Mouse (Mus musculus) liver, embryonic 15.5 days (tissue): Measurements from ENCODE around the gene Eif4g3. TPM values are rescaled to one million over a fixed set of nuclear protein-coding genes. Genes with fewer than 3 reads are reported as not detected.
A peak's percentile ranks its signal among the peaks of the same experiment; 100 is the strongest.

Experiments
- microRNA-seq: library from miRNA; unstranded; fragments of <30 nt; microRNA quantifications from one replicate; pipeline ENCODE4, GENCODE M21; 2016
- polyA plus RNA-seq: library from polyadenylated mRNA; unstranded; fragments of >200 nt; fragmentation: Nextera tagmentation; extraction: Ambion mirVana; gene quantifications from 2 replicates; pipeline ENCODE4 v1.2.1, GENCODE M21; 2015

Eif4g3 gene
- polyA plus RNA-seq, 1 experiment from 2014 or later: 6.3 TPM

Small RNAs within 50 kb of the gene (microRNA-seq; reads per million reads assigned to microRNA genes)
- gene Mir6399: 3.0 reads per million, percentile 7 among the genes with 10 or more reads in this experiment

Other genes starting within 250 kb of the Eif4g3 start
- gene Alpl, start 196.6 kb upstream of the Eif4g3 start, polyA plus RNA-seq: 9.7 and 12.0 TPM in 2 replicates
- gene Ece1, start 130.8 kb upstream of the Eif4g3 start, polyA plus RNA-seq: 15.1 and 17.0 TPM in 2 replicates
- gene Hp1bp3, start 223.3 kb downstream of the Eif4g3 start, polyA plus RNA-seq: 36.3 and 40.0 TPM in 2 replicates